Mouse (Mus musculus): ENCODE measurements at regions not wholly inside any gene's neighbourhood (a gene's known extent, or its start where the extent isn't known, plus 50 kb on each side); places are given as distances from the start of the nearest gene placed in this dataset.

DNA sequence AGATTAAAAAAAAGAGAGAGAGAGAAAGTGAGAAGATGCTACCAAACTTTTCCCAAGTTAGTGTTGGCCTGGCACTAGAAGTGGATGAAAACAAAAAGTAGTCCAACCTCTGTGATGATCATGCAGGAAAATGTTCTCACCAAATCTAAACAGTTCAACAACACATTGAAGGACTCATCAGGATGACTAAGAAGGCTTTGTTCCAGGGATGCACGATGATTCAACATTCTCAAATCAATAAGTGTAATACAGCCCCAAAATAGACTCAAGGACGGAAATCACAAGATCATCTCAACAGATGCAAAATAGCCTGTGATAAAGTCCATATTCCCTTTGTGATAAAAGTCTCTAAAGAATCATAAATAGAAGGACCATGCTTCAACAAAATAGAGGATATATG is 106.3 kb downstream of the Cysltr2 start:
- no peak for DNase-seq

DNA sequence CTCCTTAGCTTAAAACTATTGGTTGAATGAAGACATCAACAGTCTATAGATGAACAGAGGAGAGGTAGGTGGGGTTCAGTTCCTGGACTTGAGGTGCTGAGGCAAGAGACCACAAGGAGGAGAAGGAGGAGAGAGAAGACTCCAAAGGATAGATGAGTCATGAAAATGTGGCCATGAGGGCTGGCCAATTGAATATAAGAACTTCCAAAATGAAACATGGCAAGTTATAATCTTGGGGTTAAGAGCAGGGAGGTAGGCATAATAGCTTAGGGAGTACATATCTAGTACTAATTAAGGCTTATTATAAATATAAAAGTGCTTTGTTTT is 109.9 kb downstream of the Cysltr2 start:
- no peak for DNase-seq

DNA sequence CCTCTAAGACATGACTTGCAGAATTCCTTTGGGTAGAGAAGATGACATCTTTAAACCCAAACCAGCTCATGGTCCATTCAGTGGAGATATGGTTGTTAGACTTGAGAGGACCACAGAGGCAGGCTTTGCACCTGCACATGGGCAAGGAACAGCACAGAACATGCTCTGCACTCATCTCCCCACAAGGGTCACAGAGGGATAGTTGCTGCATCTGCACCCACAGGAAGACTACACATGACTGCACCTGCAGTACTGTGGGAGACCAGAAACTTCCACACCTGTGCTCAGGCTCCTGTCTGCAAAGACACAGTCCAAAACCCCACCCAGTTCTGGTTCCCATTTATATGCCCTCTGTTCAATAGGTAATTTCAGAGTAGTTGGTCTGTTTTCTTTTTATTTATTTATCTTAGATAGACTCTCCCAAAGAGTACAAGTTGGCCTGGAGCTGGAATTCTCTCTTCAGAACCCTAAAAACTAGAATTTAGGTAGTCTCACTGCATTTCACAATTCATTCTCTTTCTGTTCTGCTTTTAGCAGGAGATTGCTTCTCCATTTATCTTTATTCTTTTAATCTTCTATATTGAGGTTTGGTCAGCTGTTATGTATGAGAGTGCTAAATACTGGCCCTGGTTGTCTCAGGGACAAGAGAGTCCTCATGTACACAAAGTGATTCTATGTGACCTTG is 110.4 kb downstream of the Cysltr2 start:
- DNase-seq, result no peak

DNA sequence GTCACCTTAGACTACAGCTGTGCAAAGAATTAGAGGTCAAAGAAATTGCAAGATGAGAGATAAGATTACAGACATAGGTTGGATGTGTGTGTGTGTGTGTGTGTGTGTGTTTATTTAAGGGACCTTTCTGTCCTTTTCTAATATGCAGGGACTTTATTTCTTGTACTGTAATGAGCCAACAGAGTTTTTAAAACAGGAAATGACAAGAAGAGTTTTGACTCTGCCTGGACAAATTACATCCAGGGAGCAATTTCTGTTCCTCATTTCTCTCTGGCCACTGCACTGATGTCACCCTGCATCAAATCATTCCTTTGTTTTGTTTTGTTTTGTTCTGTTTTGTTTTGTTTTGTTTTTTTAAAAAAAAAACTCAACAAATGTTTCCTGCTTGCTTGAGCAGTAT is 115.3 kb downstream of the Cysltr2 start:
- no peak for DNase-seq

DNA sequence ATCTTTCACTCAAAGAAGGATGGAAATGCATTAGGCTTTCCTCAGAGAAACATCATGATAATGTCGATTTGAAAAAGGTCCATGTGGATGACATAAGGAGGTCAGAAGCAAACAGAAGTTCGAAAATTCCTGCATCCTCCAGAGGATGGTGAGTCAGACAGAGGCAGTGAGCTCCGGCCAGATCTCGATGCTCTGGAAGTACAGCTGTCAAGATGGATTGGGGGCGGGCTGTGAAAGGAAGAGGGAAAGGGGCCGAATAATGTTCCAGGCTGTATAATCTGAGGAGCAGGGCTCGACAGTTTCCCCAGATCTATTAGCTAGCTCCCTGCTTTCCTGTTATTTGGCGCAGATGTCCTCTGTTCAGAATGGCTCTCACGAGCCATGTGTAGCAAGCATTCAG is 116.6 kb downstream of the Cysltr2 start:
- DNase-seq, result peak; percentile 31

DNA sequence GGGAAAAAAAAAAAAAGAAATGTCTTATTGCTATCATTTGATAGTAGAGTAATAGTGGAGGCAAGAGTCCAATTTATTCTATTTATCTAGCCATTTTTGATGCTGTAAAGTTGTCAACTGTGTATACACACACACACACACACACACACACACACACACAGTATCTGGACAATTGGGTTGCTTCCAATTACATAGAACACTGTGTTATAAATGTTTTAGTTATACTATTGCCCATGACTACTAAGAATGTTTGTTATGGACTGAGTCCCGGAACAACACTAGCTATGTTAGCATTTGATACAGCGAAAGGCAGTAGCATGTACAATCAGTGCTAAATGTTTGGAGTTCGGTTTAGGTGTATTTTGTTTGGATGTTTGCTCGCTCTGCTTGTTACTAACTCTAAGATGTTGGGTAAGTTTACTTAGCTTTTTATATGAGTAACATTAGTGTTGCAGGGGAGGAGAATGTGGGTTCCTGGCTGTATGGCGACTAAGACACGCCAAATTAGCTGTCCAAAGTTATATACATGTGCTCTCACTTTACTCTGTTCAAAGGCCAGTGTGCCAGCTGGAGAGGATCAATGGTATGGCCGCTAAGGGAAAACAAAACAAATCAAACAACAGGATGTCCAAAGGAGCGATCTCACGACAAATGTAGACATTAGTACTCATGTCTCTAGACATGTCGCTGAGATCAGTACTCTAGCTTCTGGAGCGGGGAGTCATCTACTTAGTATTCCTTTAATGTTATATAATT is 147.6 kb downstream of the Cysltr2 start:
- no peak for DNase-seq

DNA sequence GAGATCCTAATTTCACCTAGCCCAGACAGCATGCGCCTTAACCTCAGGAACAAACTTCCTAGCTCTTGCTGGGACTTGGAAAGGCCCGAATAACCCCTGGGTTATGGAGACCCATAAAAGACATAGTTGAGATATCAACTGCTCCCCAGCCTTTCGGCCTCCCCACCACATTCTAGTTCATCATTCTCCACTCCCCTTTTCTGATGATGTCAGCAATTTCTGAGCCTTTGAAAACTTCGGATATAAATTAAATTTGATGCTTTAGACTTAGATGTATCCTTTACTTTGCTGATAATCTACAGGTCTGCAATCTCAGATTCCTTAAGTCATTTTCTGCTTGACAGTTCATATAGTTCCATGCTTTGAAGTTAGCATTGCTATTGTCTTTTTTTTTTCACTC is 149.3 kb downstream of the Cysltr2 start:
- no peak for DNase-seq

DNA sequence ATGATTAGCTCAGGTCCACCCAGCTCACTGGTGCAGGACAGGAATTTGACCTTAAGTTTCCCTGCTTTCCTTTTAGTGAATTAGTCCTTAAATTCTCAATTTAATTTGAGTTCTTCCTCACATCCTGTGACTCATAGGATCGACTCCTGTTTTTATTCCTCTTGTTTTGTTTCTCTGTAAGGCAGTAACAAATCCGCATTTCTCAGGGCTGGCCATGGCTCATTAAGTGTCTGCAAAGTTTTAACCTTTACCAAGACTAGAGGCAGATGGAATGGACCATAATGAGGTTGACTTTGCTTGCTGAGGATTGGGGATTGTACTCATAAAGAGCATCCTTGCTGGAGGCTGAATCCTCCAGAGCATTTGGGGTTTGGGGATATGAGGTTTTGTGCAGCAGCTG is 156.6 kb downstream of the Cysltr2 start:
- no peak for DNase-seq

DNA sequence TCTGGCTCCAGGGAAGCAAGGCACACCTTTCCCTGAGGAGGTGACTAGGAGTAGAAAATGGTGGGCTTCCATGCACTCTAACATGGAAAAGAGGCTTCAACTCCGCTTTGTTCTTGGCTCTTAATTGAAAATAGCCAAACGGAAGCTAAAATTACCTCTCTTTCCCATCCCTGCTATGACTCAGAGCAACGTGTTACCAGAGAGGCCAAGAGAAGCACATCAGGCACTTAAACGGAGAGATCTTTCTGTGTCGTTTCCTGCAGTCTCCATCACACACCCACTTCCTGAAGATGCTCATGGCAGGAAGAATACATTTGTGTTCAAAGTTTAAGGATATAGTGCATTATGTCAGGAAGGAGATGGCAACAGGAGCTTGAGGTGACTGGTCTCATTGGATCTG is 159.3 kb downstream of the Cysltr2 start:
- no peak for DNase-seq

DNA sequence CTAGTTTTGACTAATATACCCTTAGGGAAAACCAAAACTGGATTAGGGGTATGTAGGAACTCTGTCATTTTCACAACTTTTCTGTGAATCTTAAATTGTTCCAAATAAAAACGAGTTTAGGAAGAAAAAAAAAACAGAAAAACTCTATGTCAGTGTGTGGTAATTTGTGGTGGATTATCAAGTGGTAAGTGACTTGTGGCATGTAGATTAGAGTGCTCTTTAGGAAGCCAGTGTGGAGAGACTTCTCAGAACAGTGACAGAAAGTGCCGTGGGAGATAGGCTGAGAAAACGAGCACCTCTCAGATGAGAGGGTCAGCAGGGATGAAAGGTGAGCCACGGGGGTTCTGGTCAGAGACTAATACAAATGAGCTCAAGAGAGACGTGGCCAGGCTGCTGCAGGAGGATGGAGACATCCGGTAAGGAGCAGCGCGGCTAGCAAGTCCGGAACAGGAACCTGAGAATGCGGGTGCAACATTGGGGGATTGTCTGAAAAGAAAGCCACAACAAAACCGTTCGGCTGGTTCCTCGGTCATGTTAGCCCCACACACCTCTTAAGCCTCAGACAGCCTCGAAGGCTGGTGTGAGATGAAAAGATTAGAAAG is 161.3 kb downstream of the Cysltr2 start:
- DNase-seq, result no peak

DNA sequence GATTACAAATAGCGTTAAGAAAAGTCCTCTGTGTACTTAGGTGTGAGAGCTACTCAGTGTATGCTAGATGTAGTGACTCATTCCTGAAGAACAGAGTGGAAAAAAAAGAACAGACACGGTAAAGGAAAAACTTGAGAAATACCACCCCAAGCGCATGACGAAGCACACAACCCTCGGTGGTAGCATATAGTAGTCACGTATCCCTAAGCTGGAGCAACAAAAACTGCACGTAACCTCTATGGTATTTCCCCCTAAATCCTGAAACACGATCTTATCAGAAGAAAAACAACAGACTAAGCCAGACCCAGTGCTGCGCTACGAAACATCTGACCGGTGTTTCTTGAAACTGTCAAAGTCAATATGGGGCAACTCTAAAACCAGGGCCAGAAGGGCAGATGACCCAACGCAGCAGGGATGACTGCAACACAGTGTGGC is 162.0 kb downstream of the Cysltr2 start:
- DNase-seq, result peak; percentile 13

DNA sequence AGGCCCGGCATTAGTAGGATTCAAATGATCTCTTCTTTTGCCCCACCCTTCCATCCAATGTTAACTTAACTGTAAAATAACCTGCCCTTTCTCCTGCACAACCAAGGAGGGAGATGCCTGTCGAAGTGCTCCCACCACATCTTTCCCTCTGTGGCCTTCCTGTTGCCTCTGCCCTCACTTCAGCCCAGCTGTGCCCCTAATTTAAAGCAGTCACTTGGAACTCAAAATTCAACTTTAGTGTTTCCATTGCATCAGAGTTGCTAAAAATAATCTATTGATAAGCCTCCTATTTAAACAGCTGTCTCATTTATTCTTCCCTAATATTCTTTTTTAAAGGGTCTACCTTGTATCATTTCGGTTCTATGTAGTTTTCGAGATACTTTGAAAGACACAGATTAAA is 163.1 kb downstream of the Cysltr2 start:
- no peak for DNase-seq

DNA sequence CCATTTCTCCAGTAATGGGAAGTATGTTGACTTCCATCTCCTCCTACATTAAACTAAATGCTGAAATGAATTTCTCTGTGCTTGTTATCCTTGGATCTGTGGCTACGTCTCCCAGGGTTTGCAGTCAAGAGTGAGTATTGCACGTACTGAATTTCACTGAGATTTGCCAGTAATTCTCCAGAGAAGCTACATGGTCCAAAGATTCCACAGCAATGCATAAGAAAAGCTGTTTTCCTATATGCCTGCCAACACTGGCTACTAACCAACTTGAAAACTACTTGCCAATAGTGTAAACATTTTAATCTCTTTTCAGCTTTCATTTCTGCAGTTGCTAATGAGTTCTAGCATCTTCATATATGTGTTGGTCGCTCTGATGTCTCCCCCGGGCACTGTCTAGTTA is 164.4 kb downstream of the Cysltr2 start:
- no peak for DNase-seq

DNA sequence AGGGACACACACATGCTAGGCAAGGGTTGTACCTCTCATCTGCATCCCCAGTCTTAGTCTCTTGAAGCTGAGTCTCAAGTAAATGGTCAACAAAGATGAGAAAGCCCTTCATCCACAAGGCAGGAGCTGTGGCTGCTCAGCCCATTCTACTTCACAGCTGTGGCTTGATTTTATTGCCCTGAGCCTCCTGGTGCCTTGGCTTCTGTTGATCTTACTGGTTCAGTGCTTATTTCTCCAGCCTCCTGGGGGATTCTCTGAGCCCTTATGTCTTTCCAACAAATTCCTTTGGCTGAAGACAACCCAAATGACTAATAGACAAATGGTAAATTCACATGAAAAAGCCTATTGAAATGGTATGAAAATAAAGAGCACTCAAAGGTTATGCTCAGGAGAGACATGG is 167.3 kb upstream of the Fndc3a start:
- no peak for DNase-seq

DNA sequence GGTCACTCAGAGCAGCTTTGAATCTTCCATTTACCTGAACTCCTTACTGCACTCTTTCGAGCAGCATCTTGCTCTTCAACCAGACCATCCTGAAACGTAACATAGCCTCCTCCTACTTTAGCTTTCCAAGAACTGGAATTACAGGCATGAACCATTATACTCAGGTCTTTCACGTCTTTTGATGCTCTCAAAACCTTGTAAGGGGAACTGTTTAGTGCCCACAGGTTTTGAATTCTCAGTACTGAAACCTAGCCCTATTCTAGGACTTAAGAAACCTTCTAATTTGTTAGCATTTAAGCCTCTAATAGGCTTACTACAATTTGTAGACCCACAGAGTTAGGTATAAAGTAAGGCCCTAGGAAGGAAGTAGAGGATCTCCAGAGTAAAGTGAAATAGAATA is 163.7 kb upstream of the Fndc3a start:
- no peak for DNase-seq

DNA sequence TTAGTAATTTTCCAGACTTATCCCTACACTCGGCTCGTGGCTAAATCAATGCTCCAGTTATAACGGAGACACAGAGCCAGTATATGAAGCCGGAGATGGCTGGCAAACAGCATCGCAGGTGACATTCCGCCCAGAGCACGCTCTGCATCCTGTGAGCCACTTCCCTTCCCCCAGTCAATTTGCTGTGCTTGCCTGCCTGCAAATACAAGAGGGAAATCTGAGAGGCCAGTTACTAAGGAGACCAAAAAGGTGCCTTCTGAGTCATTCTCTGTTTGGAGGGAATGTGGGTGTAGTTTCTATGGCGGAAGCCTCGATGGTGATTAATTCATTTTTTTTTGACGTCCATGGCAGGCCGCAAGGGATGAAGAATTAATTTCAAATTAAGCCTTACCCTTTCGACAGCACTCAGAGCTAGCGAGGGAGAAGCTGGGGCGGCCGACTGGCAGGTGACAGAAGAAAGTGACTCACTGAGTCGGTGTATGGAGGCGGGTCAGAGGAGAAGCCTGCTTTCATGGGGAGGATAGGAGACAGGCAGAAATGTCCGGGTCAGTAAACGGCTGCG is 159.5 kb upstream of the Fndc3a start:
- DNase-seq, result no peak

DNA sequence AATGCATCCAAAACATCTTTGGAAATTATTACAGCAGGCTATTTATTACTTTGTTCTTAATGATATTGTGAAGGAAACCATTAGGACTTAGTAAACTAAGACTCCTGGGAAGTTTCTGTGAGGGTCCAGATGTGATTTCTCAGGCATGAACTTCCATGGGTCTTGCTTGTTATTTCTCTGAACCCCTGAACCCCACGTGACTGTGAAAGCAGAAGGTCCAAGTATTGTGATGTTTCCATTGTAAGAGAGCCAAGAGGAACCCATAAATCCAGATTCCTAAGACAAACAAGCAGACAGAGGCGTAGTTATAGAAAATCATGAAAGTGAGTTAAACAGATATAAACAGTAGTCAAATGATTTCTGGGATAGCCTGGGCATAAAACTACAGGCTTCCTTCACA is 157.1 kb upstream of the Fndc3a start:
- no peak for DNase-seq

DNA sequence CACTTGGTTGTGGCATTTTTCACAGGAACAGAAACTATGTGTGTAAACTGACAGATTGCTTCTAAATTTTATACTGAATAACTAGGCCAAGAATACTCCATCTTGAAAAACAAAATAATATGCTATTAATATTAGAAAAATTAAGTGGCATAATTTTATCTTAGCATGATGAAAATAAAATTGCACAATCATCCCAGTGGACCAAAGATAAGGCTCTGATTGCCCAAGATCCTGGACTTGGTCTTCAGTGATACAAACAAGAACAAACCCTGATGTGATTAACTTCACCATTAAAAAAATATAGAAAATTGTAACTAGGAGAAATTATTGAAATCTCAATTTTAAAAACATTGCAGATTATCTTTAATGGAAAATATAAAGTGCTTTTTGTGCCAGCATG is 155.7 kb upstream of the Fndc3a start:
- no peak for DNase-seq

DNA sequence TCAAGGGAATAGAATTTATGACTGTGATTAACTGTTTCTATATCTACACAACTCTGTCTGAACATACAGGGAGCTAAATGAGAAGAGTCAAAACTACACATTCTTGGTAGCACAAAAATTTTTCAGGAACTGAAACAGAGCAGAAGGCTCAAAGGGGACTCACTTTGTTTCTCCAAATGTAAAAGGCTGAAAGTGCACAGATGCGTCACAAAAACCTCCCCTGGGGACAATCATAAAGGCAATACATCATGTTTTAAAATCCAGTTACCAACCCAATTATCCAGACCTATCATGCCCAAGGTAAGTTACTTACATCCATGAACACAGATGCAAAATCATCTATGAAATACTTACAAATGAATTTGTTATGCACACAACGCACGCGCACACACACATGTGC is 155.0 kb upstream of the Fndc3a start:
- DNase-seq, result no peak

DNA sequence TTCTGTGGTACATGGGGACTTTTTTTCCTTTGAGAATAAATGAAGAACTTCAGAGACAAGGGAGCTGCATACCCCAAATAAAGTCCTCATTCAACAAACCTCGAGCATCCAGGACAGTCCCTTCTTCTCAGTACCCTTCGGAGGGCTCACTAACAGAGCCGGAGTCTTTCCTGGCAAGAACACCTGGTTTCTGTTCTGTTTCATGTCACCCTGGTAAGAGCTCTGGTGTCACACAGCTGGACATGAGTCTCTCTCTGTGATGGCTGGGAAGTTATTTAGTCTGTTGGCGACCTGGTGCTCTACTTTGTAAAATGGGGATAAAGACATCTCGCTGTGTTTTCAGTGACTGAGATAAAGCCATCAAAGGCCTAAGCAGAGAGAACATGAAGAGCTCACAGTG is 154.3 kb upstream of the Fndc3a start:
- DNase-seq, result no peak

DNA sequence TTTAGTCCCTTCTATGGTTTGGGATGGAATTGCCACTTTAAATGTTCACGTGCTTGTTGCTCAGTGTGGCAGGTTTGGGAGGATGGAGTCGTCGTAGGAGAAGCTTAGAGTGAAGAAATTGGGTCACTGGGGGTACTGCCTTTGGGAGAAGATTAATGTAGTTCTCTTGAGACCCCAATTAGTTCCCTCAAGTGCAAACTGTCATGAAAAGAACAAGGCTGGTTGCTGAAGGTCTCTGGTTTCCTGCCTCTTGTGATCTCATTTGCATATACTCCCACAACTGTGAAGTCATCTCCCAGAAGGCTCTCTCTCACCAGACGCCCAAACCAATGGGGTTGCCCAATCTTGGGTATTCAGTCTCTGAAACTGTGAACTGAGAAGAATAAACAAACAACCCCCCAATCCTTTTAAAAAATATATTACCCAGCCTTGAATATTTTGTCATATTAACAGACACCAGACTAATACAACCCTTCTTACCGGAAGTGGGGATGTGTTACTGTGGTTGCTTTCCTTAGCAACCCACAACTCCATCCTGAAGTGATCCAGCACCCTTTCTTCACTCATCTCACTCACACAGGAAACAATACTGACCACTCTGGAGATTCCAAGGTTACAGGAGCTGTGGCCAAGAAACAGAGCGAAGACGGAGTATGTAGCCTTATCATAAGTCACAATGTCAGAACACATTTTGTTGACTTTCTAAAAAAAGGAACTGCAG is 153.2 kb upstream of the Fndc3a start:
- no peak for DNase-seq

DNA sequence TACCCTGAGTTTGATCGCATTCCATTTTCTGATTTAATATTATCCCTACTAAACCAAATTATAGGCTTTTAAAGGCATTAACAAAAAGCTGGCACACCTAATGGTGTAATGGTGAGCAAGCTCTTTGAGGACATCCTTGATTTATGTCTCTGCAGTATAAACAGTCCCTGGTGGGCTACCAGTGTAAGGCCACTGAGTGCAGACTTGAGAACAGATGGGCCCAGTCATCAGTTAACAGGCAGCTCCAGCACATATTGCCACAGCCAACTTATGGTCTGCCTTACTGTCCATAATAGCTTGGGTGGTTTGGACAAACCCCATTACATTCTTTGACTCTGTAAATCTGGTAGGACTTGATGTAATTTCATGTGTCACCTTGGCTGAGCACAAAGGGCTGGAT is 144.4 kb upstream of the Fndc3a start:
- DNase-seq, result no peak

DNA sequence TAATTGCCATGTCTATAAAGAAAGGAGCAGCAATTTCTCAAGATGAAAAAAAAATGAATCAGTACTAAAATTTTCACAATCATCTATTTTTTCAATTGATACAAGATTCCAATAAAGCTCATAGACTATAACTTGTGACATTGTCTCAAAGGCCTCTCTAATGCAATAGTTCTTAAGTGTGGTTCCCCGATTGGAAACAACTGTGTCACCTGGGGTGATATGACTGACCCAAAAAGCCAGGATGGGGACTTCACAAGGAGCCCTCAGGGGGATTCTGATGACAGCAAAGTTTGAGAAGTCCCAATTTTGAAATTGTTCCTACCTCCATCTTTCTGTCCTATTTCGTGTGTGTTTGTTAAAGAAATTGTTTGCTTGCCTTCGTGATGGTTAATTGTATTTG is 143.3 kb upstream of the Fndc3a start:
- no peak for DNase-seq

Measured in heart, postnatal 4 days (tissue).